Mouse (Mus musculus) urinary bladder, postnatal 4 days (tissue): ENCODE results near the gene Dip2b.
"Not testable (repeated sequence)": the region's sequence is repeated elsewhere in the genome, so short reads cannot be mapped to it uniquely, and the experiment has no call there.

Experiments
- DNase-seq, 2 experiments: peaks; one replicate each; pipeline ENCODE4 v3.0.0; 2021 to 2022; ENCODE audit warnings: low spot score in 2 of 2

Dip2b gene

DNA sequence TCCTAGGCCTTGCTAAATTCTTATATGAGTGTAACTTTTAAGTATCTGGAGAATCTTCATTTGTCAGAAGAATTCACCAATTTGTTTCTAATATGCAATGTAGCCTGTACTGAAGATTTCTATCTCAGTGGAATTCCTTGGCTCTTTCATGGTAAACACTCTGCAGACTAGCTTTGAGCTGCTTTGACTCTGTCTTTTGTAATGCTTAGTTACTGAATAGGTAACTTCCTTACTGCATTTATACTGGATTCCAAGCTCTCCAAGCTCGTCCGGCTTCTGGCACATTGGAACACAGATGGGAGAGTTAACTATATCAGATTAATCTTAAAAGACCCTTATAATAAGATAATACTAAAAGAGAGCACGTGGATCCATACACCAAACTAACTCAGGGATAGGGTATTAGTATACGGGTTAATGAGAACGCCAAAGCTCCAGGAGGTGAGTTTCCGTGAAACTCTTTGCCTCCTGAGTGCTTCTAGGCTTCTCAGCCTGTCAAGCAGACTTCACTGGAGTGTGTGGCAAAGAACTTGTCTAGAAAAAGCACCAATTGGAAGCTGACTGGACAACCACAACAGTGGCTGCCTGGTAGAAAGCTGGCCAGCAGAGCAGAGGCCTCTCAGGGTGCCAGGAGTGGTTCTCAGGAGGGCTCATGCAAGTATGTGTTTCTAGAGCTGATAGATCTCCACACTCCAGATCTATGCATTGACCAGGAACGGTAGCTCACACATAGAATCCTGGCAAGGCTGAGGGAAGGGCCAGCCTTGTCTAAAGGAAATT is 220.4 kb downstream of the Dip2b start:
- DNase-seq = no peak

DNA sequence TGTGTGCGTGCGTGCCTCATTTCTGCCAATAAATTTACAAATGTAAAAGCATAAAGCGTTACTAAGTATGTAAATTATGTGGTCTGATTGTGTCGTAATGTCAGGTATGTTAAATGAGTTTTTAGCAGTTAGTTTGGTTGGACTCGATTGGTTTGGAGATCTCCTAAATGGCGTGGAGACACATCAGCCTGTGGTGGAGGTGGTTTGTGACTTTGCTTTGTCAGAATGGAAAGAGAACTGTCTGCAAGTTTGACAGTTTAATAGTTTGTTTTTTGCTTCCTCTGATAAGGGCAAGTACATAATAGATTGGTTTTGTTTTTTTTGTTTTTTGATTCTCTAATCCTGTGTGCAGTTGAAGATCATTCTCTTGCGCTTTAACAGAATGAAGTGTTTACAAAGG is 221.9 kb downstream of the Dip2b start:
- DNase-seq = not testable (repeated sequence)

DNA sequence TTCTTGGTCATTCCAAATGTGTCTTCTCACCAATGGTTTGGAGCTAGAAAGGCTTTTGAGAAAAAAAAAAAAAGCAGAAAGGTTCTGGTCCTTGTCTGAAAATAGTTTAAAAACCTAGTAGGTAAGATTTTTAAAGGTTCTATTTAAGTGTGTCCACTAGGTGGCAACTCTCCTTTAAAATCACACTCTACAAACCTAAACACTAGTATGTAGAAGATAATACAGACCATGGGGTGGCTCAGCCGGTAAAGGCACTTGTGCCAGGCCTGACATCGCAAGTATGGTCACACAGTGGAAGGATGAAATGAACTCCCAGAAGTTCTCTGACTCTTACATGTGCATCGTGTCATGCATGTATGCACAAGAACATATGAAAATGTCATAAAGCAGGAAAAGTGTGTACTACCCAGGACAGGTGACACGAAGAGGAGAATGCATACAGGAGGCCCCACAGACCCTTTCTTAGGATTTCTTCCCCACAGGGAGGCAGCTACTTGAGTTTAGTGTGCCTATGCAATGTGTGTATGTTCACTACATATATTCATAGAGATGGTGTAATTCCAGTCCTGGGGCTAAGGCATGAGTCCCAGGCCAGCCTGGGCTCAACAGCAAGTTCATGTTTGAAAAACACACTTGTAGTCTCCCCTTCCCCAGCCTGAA is 224.9 kb downstream of the Dip2b start:
- no peak for DNase-seq

DNA sequence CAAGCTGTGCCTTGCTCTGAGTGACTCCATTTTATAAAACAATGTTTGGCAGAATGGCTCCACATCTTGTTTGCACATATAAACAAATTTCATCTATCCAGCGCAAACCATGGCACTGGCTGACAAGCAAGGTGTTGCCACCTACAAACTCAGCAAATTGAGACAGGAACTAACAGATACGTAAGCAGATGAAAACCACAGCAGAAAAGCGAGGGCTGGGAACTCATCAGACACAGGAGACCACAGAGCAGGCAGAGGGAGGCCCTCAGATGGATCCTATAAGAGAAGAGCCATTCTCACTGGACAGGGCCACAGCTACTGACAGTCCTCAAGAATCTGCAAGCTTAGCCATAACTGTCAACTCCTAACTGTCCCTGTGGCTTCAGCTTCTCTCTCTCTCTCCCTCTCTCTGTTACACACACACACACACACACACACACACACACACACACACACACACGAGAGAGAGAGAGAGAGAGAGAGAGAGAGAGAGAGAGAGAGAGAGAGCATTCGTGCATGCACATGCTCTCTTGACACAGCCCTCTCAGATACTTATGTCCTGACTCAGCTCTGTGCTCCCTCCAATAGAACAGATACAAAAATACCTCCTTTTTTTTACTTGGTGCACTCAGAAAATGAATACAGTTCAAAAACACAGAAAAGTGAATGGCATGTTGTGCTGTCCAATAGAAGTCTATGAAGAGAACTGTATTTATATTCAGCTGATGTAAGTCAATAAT is 227.3 kb downstream of the Dip2b start:
- no peak for DNase-seq

DNA sequence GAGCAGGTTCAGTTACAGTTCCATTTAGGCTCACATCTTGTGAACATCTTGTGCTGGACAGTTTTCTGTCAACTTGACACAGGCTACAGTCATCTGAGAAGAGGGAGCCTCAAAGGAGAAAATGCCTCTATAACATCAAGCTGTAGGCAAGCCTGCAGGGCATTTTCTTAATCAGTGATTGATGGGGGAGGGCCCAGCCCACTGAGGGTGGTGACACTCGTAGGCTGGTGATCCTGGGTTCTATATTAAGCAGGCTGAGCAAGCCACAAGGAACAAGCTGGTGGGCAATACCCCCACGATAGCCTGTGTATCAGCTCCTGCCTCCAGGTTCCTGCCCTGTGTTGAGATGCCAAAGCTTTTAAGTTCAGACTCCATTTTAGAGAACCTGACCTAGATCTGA is 230.5 kb downstream of the Dip2b start:
- no peak for DNase-seq
